Mouse (Mus musculus): ENCODE data around the gene Ankrd33b. TPM values are rescaled to one million over a fixed set of nuclear protein-coding genes. Genes with fewer than 3 reads are reported as not detected.
A peak's percentile ranks its signal among the peaks of the same experiment; 100 is the strongest.

Ankrd33b gene
- polyA plus RNA-seq, 1 experiment from 2014 or later: 1.1 TPM

DNA sequence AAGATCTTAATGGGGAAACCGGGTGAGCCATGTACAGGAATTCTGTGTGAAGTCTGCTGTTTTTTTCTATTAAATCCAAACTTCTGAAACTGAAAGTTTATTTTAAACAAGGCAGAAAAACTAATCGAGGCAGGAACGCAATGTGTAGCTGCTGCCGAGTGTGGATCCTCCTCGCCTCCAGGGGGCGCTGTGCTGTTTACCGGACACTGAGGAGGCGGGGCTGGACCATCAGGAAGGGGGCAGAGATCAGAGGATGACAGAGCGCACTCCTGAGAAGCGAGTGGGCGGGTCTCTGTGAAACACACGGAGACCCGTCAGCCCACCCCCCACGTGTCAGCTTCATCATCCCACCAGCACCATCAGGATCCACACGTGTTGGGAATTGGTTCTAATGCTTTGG lies 58.0 kb downstream of the Ankrd33b start:
- H3K27me3 ChIP-seq (ENCODE audit: control insufficient read depth, insufficient read depth, low read length): no peaks in the 10 kb centered on the region
- 68% methylated on average over 15 of the region's 15 CpGs for WGBS
- ATAC-seq (ENCODE audit: insufficient read depth, low FRiP score, low TSS enrichment): no peak

DNA sequence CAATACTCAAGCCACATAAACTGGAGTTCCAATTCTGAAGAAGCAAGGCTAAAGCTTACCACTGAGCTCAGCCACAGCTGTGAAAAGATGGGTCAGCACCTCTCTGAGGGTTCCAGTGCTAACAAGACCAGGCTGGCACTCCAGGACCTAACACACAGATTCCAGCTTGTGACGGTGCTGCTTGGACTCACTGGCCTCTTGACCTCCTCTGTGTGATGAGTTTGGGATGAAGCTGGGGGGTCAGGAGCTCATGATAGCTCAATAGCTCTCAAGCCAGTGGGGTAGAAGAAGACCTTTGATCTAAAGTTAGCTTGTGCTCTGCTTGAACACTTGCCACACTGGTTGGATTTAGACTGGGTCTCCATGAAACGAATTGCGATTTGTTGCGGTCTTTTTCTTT lies 60.8 kb downstream of the Ankrd33b start:
- Histone ChIP-seq H3K27ac (ENCODE audit: low read depth, low read length) (no peak overlapping the region), H3K27me3 (ENCODE audit: control insufficient read depth, insufficient read depth, low read length) (no peaks in the 10 kb centered on the region), H3K9ac (ENCODE audit: low read length) (no peak overlapping the region), H3K9me3 (ENCODE audit: control insufficient read depth, low read length) (no peaks in the 10 kb centered on the region), H3K4me1 (ENCODE audit: control insufficient read depth, insufficient read depth, low read length) (no peaks in the 10 kb centered on the region), H3K4me2 (ENCODE audit: low read depth) (no peak overlapping the region), H3K4me3 (ENCODE audit: low read depth, low read length) (no peak overlapping the region), H3K36me3 (ENCODE audit: control insufficient read depth, insufficient read depth, low read length) (no peaks in the 10 kb centered on the region)
- 71% methylated on average over 4 of the region's 4 CpGs for WGBS
- DNase-seq (ENCODE audit: low spot score) (no peak), ATAC-seq (ENCODE audit: insufficient read depth, low FRiP score, low TSS enrichment) (no peak)

More for the DNA sequence above, 58.0 kb downstream of the Ankrd33b start:
- Histone ChIP-seq H3K36me3 (ENCODE audit: control insufficient read depth, insufficient read depth, low read length) (no peaks in the 10 kb centered on the region), H3K9ac (ENCODE audit: low read length) (no peak overlapping the region), H3K4me2 (ENCODE audit: low read depth) (no peak overlapping the region), H3K9me3 (ENCODE audit: control insufficient read depth, low read length) (no peaks in the 10 kb centered on the region), H3K4me3 (ENCODE audit: low read depth, low read length) (no peak overlapping the region), H3K4me1 (ENCODE audit: control insufficient read depth, insufficient read depth, low read length) (no peaks in the 10 kb centered on the region), H3K27ac (ENCODE audit: low read depth, low read length) (no peak overlapping the region)
- no peak for DNase-seq (ENCODE audit: low spot score)

DNA sequence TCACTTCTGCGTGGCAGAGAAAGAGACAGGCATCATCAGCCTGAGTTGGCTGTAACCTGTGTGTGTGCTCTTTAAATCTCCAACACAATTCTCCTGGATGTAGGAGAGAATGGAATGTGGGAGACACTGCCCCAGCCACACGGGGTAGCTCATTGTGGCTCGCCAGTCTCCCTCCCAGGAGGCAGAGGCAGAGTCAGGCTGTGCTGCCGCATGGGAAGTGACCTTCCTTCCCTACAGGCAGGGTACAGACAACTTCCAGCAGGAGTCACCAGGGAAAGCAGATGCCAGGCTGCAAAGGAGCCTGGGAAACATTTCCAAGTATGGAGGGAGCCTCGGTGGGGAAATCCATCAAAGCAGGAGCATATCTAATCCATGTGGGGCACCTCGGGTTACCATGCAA lies 62.3 kb downstream of the Ankrd33b start:
- H3K4me1 ChIP-seq (ENCODE audit: control insufficient read depth, insufficient read depth, low read length): no peaks in the 10 kb centered on the region
- DNase-seq (ENCODE audit: low spot score) (no peak), ATAC-seq (ENCODE audit: insufficient read depth, low FRiP score, low TSS enrichment) (no peak)
- H3K9me3 ChIP-seq (ENCODE audit: control insufficient read depth, low read length): no peaks in the 10 kb centered on the region
- WGBS: 52% methylated on average over 6 of the region's 6 CpGs
- H3K36me3 ChIP-seq (ENCODE audit: control insufficient read depth, insufficient read depth, low read length): no peaks in the 10 kb centered on the region
- no peak overlapping the region for H3K4me3 ChIP-seq (ENCODE audit: low read depth, low read length)
- H3K4me2 ChIP-seq (ENCODE audit: low read depth): no peak overlapping the region
- H3K27me3 ChIP-seq (ENCODE audit: control insufficient read depth, insufficient read depth, low read length): no peaks in the 10 kb centered on the region
- no peak overlapping the region for H3K9ac ChIP-seq (ENCODE audit: low read length)
- no peak overlapping the region for H3K27ac ChIP-seq (ENCODE audit: low read depth, low read length)

DNA sequence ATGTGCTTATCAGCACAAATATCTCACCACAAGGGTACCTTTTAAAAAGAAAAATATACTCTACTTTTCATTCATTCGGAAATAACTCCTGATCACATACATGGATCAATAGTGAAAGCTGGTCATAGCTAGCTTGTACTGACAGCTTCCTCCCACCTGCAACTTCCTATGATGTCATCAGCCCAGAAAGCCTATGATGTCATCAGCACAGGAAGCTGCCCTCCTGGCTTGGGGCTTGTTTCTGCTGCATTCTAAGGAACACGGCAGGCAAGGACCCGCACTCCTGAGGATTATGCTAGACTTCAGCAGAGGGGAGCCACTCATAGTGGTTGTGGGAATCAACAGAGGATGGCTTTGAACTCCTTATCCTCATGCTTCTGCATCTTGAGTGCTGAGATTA lies 63.2 kb downstream of the Ankrd33b start:
- Histone ChIP-seq H3K36me3 (ENCODE audit: control insufficient read depth, insufficient read depth, low read length) (no peaks in the 10 kb centered on the region), H3K9ac (ENCODE audit: low read length) (no peak overlapping the region), H3K27ac (ENCODE audit: low read depth, low read length) (no peak overlapping the region), H3K4me2 (ENCODE audit: low read depth) (no peak overlapping the region), H3K9me3 (ENCODE audit: control insufficient read depth, low read length) (no peaks in the 10 kb centered on the region), H3K27me3 (ENCODE audit: control insufficient read depth, insufficient read depth, low read length) (no peaks in the 10 kb centered on the region), H3K4me1 (ENCODE audit: control insufficient read depth, insufficient read depth, low read length) (no peaks in the 10 kb centered on the region), H3K4me3 (ENCODE audit: low read depth, low read length) (no peak overlapping the region)
- ATAC-seq (ENCODE audit: insufficient read depth, low FRiP score, low TSS enrichment): no peak
- DNase-seq (ENCODE audit: low spot score): no peak
- WGBS: 90% methylated on average over 3 of the region's 3 CpGs

DNA sequence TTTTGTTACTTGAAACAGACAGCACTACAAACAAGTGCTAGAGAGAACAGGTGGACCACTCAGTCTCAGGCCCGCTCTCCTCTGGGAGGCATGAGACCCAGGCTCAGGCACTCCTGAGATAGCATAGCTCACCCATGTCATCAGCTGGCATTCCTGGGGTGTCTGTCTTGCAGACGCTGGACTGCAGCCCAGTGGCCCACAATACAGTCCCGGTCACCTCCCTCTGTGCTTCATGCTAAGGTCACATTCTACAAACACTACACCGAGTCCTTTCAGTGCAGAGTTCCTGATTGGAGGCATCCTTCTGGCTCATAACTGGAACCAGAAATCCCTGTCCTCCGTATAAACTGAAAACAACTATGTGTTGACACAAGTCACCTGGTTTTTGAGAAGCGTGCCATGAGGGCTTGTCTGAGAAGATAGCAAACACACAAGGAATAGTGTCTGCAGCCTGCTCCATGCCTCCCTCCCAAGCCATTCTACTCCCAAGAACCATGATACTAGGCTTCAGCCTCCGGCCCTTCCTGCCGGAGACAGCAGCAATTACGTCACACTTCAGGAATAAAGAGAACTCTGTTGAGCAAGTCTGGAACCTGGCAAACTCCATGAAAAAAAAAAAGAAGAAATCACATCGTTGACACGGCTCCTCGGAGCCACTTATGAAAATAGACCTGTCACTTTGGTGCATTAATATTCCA lies 65.1 kb downstream of the Ankrd33b start:
- ATAC-seq (ENCODE audit: insufficient read depth, low FRiP score, low TSS enrichment) (no peak), DNase-seq (ENCODE audit: low spot score) (no peak)
- Histone ChIP-seq H3K27me3 (ENCODE audit: control insufficient read depth, insufficient read depth, low read length) (peaks cover 7% of the 10 kb centered on the region), H3K27ac (ENCODE audit: low read depth, low read length) (no peak overlapping the region), H3K9me3 (ENCODE audit: control insufficient read depth, low read length) (no peaks in the 10 kb centered on the region), H3K4me3 (ENCODE audit: low read depth, low read length) (no peak overlapping the region), H3K4me1 (ENCODE audit: control insufficient read depth, insufficient read depth, low read length) (no peaks in the 10 kb centered on the region), H3K4me2 (ENCODE audit: low read depth) (no peak overlapping the region), H3K9ac (ENCODE audit: low read length) (no peak overlapping the region), H3K36me3 (ENCODE audit: control insufficient read depth, insufficient read depth, low read length) (no peaks in the 10 kb centered on the region)
- WGBS: 68% methylated on average over 12 of the region's 12 CpGs

DNA sequence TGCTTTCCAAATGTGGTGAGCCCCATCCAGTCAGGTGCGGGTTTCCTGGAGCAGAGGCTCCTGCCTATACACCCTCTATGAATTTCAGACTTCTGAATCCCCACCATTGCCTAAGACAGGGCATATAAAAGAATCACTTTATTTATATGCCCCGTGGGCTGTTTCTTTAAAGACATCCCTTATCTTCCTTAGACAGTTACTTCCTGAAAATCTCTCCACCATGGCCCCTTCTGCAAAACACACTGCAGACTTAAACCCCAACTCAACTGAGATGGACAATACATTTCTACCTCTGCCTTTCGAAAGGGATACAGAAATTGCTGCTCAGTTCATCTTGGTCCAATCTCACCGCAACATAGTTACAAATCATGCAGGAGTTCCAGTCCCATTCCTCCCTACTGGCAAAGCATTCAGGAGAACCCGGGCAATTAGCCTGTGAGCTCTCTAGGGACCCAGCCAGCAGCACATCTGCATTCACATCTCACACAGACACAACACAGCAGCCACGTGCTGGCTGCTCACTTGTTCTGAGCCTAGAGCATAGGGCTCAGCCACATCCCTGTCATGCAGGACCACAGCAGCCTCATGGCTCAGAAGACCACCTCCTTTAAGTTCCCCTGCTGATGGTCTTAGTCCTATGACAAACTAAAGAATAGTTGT lies 68.1 kb downstream of the Ankrd33b start:
- WGBS: 60% methylated on average over 6 of the region's 6 CpGs
- Histone ChIP-seq H3K4me3 (ENCODE audit: low read depth, low read length) (no peak overlapping the region), H3K4me1 (ENCODE audit: control insufficient read depth, insufficient read depth, low read length) (peaks cover under 1% of the 10 kb centered on the region; the same call in 1 of the 2 replicates), H3K27me3 (ENCODE audit: control insufficient read depth, insufficient read depth, low read length) (peaks cover 14% of the 10 kb centered on the region), H3K36me3 (ENCODE audit: control insufficient read depth, insufficient read depth, low read length) (no peaks in the 10 kb centered on the region), H3K9me3 (ENCODE audit: control insufficient read depth, low read length) (no peaks in the 10 kb centered on the region), H3K9ac (ENCODE audit: low read length) (no peak overlapping the region), H3K27ac (ENCODE audit: low read depth, low read length) (no peak overlapping the region), H3K4me2 (ENCODE audit: low read depth) (no peak overlapping the region)
- DNase-seq (ENCODE audit: low spot score): no peak
- peak; percentile 63; the same call in 1 of the 2 replicates for ATAC-seq (ENCODE audit: insufficient read depth, low FRiP score, low TSS enrichment)

DNA sequence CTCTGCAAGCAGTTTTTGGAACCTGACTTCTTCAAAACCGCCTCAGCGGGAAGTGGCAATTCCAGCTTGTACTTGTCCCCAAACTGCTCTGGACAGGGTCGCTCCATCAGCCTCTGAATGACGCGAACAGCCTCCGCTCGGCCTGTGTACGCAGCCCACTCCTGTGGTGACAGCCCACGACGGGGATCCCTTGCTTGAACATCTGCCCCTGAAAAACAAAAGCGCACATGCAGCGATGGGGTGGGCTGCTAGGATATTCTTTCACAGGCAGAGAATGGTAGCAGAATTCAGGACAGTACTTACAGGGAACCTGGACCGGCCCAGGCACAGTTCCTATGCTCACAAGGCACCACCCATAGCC lies 69.8 kb downstream of the Ankrd33b start:
- WGBS: 22% methylated on average over 13 of the region's 13 CpGs

DNA sequence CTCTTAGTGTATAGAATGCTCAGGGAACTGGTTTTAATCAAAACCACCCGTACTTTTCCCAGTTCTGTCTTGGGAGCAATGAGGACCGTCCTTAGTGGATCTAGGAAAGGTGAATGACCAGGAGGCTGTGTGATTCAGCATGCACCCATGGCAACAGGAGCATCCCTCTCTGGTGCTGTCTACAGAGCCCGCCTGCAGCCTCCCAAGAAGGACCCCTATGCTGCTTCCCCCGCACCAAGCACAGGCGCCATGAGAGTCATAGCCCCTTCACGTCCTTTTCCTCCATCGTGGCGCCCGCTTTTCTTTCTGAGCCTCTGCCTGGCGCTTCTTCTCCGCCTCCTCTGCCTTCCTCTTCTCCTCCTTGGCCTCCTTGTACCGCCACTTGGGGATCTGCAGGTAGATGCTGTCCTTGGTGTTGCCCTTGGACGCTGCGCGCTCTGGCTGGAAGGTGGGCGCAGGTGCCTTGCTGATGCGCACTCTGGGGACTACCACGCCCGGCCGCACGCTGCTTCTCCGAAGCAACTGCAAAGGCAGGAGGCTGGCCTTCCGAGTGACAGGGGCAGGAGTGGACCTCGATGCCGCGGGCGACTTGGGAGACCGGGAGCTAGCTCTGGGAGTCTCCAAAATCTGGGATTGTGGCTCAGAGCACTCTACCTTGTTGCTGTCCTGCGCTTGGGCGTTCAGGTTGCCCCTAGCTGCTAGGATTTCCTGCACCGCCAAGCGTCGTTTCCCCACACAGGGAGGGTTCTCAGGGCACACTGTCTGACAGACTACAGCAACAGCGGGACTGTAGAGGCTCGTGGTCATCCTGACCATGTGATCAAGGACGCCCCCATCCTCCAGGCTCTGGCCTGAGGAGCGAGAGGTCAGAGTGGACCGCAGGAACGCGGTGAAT lies 70.4 kb downstream of the Ankrd33b start:
- H3K27ac ChIP-seq (ENCODE audit: low read depth, low read length): no peak overlapping the region
- peak overlapping the region; percentile 44 for H3K4me2 ChIP-seq (ENCODE audit: low read depth)
- H3K9ac ChIP-seq (ENCODE audit: low read length): no peak overlapping the region
- ATAC-seq (ENCODE audit: insufficient read depth, low FRiP score, low TSS enrichment) (no peak; the same call in 1 of the 2 replicates), DNase-seq (ENCODE audit: low spot score) (peak; percentile 38)
- WGBS: 7% methylated on average over 40 of the region's 40 CpGs
- H3K9me3 ChIP-seq (ENCODE audit: control insufficient read depth, low read length): no peaks in the 10 kb centered on the region
- H3K27me3 ChIP-seq (ENCODE audit: control insufficient read depth, insufficient read depth, low read length): peaks cover 14% of the 10 kb centered on the region
- H3K36me3 ChIP-seq (ENCODE audit: control insufficient read depth, insufficient read depth, low read length): no peaks in the 10 kb centered on the region
- H3K4me3 ChIP-seq (ENCODE audit: low read depth, low read length): peak overlapping the region; percentile 27
- peaks cover 4% of the 10 kb centered on the region; the same call in 1 of the 2 replicates for H3K4me1 ChIP-seq (ENCODE audit: control insufficient read depth, insufficient read depth, low read length)

More for the DNA sequence above, 69.8 kb downstream of the Ankrd33b start:
- peaks cover 14% of the 10 kb centered on the region for H3K27me3 ChIP-seq (ENCODE audit: control insufficient read depth, insufficient read depth, low read length)
- peaks cover 4% of the 10 kb centered on the region; the same call in 1 of the 2 replicates for H3K4me1 ChIP-seq (ENCODE audit: control insufficient read depth, insufficient read depth, low read length)
- no peak overlapping the region for H3K9ac ChIP-seq (ENCODE audit: low read length)
- no peak overlapping the region for H3K27ac ChIP-seq (ENCODE audit: low read depth, low read length)
- ATAC-seq (ENCODE audit: insufficient read depth, low FRiP score, low TSS enrichment) (no peak), DNase-seq (ENCODE audit: low spot score) (no peak)
- peak overlapping the region; percentile 44 for H3K4me2 ChIP-seq (ENCODE audit: low read depth)
- H3K36me3 ChIP-seq (ENCODE audit: control insufficient read depth, insufficient read depth, low read length): no peaks in the 10 kb centered on the region
- H3K9me3 ChIP-seq (ENCODE audit: control insufficient read depth, low read length): no peaks in the 10 kb centered on the region
- H3K4me3 ChIP-seq (ENCODE audit: low read depth, low read length): no peak overlapping the region

All from neural tube, embryonic 11.5 days (tissue).